Mouse (Mus musculus): Measurements from ENCODE around the gene Dgkk. TPM values are rescaled to one million over a fixed set of nuclear protein-coding genes. Genes with fewer than 3 reads are reported as not detected.
"Not testable (repeated sequence)": the region's sequence is repeated elsewhere in the genome, so short reads cannot be mapped to it uniquely, and the experiment has no call there.

The Dgkk gene
- total and polyA plus RNA-seq, 3 experiments: not detected

DNA sequence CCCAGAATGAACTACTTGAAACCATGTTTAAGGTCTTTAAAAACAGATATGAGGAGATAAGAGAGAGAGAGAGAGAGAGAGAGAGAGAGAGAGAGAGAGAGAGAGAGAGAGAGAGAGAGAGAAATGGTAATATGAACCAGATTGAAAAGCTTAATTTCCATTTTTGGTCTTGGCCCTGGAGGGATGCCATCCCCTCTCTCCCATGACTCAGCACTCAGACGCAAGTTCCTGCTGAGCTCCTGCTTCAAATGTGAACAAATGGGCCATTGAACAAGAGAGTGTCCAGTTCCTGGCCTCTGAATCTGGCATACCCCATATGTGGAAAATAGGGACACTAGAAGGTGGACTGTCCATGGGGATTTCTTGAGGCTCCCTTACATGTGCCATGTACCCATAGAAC is 192.8 kb downstream of the Dgkk start:
- Histone ChIP-seq H3K27ac (ENCODE audit: control insufficient read depth, low read depth, low read length) (no peak overlapping the region), H3K27me3 (ENCODE audit: control insufficient read depth in 1 of 2, insufficient read depth in 2 of 2, low read length in 2 of 2) (no peaks in the 10 kb centered on the region)
- DNase-seq (ENCODE audit: low read depth, low spot score): no peak

DNA sequence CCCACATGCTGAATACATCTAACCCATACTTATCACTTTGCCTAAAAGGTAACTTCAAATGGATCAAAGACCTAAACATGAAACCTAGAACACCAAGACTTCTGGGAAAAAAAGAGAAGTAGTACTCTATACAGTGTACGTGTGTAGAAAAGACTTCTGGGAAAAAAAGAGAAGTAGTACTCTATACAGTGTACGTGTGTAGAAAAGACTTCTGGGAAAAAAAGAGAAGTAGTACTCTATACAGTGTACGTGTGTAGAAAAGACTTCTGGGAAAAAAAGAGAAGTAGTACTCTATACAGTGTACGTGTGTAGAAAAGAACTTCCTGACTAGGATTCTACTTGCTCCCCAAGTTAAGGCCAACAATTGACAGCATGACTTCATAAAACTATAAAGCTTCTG is 204.8 kb downstream of the Dgkk start:
- not testable (repeated sequence) for H3K79me2 ChIP-seq (ENCODE audit: control insufficient read depth, insufficient read depth, low read length, poor library complexity); H3K36me3 ChIP-seq (ENCODE audit: control insufficient read depth in 1 of 2, insufficient read depth in 2 of 2, low read length in 2 of 2); H3K4me3 ChIP-seq (ENCODE audit: control insufficient read depth in 1 of 2, insufficient read depth in 1 of 2, low read depth in 2 of 2, low read length in 2 of 2); H3K9me3 ChIP-seq (replicated peaks; ENCODE audit: insufficient read depth, low read length); H3K27ac ChIP-seq (ENCODE audit: control insufficient read depth, low read depth, low read length); H3K4me1 ChIP-seq (ENCODE audit: control insufficient read depth in 1 of 2, insufficient read depth in 2 of 2, low read length in 2 of 2); H3K27me3 ChIP-seq (ENCODE audit: control insufficient read depth in 1 of 2, insufficient read depth in 2 of 2, low read length in 2 of 2); H3K9ac ChIP-seq (ENCODE audit: control insufficient read depth, low read depth, low read length, poor library complexity, severe bottlenecking)
- peak; percentile 28 for DNase-seq (ENCODE audit: low read depth, low spot score)

More for the DNA sequence above, 192.8 kb downstream of the Dgkk start:
- Histone ChIP-seq H3K9me3 (replicated peaks; ENCODE audit: insufficient read depth, low read length) (no peaks in the 10 kb centered on the region), H3K79me2 (ENCODE audit: control insufficient read depth, insufficient read depth, low read length, poor library complexity) (no peaks in the 10 kb centered on the region), H3K4me1 (ENCODE audit: control insufficient read depth in 1 of 2, insufficient read depth in 2 of 2, low read length in 2 of 2) (no peaks in the 10 kb centered on the region), H3K9ac (ENCODE audit: control insufficient read depth, low read depth, low read length, poor library complexity, severe bottlenecking) (no peak overlapping the region), H3K4me3 (ENCODE audit: control insufficient read depth in 1 of 2, insufficient read depth in 1 of 2, low read depth in 2 of 2, low read length in 2 of 2) (no peak overlapping the region), H3K36me3 (ENCODE audit: control insufficient read depth in 1 of 2, insufficient read depth in 2 of 2, low read length in 2 of 2) (no peaks in the 10 kb centered on the region)
- no peak for TF ChIP-seq HCFC1 (IDR thresholded peaks at IDR 0.05; ENCODE audit: low read depth, low read length)
- TF ChIP-seq MAFK (IDR thresholded peaks at IDR 0.05; ENCODE audit: borderline replicate concordance, low read depth, low read length): no peak
- TF ChIP-seq NELFE (IDR thresholded peaks at IDR 0.05; ENCODE audit: low read depth, low read length): no peak
- TF ChIP-seq ZKSCAN1 (IDR thresholded peaks at IDR 0.05; ENCODE audit: low read depth, low read length): no peak
- no peak for TF ChIP-seq USF1 (IDR thresholded peaks at IDR 0.05; ENCODE audit: low read depth, low read length)
- no peak for TF ChIP-seq MYB (IDR thresholded peaks at IDR 0.05; ENCODE audit: low read depth, low read length)
- no peak for TF ChIP-seq POLR2AphosphoS2 (IDR thresholded peaks at IDR 0.05; ENCODE audit: low read length)
- no peak for TF ChIP-seq SMC3 (IDR thresholded peaks at IDR 0.05; ENCODE audit: low read depth, low read length)
- no peak for TF ChIP-seq NRF1 (IDR thresholded peaks at IDR 0.05; ENCODE audit: insufficient read depth, low read depth, low read length, poor library complexity, severe bottlenecking)
- no peak for TF ChIP-seq UBTF (IDR thresholded peaks at IDR 0.05; ENCODE audit: borderline replicate concordance, insufficient read depth, low read depth, low read length)
- no peak for TF ChIP-seq CHD2 (IDR thresholded peaks at IDR 0.05; ENCODE audit: low read length)
- TF ChIP-seq ETS1 (IDR thresholded peaks at IDR 0.05; ENCODE audit: low read depth, low read length): no peak
- TF ChIP-seq TAL1 (IDR thresholded peaks at IDR 0.05; ENCODE audit: low read length): no peak
- TF ChIP-seq MAX (IDR thresholded peaks at IDR 0.05; ENCODE audit: low read length): no peak
- no peak for TF ChIP-seq RAD21 (IDR thresholded peaks at IDR 0.05; ENCODE audit: low read depth, low read length)
- no peak for TF ChIP-seq JUND (IDR thresholded peaks at IDR 0.05; ENCODE audit: low read depth, low read length)
- TF ChIP-seq ZMIZ1 (IDR thresholded peaks at IDR 0.05; ENCODE audit: low read depth, low read length): no peak
- no peak for TF ChIP-seq ZNF384 (IDR thresholded peaks at IDR 0.05; ENCODE audit: low read depth, low read length)

Data from MEL (cell line).